Mouse (Mus musculus) c-Kit-positive CD71-positive TER-119-negative erythroid progenitor cells, embryonic 14.5 days (primary cell): ENCODE measurements around the gene Nol6.
A peak's percentile ranks its signal among the peaks of the same experiment; 100 is the strongest.

Source experiments
- DNase-seq: peaks from one replicate; pipeline ENCODE4 v3.0.0-alpha.2; 2013; ENCODE audit warnings: low read depth

The Nol6 gene

GRCm38 (mm10) chr4:41118706-41119292 is 5.5 kb downstream of the Nol6 start:
- no peak for DNase-seq

DNA sequence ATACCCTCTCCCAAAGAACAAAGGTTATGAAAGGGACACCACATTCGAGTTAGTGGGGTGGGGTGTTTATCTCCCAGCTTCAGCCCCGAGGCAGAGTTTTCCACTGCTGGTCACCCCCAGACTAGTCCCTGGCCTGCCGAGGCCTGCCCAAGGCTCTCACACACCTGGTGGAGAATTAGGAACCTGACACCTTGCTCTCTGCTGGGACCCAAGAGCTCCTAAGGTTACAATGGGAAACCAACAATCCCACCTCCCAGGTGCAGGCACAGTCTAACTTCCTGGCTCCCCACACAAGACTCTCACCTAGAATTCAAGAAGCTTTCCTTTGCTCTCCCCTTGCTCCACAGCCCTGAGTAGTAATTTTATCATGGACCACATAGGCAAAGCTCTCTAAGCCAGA is 7.4 kb downstream of the Nol6 start:
- no peak for DNase-seq

- no peak for DNase-seq
Observed at GRCm38 (mm10) chr4:41115793-41116192, 8.5 kb downstream of the Nol6 start.

DNA sequence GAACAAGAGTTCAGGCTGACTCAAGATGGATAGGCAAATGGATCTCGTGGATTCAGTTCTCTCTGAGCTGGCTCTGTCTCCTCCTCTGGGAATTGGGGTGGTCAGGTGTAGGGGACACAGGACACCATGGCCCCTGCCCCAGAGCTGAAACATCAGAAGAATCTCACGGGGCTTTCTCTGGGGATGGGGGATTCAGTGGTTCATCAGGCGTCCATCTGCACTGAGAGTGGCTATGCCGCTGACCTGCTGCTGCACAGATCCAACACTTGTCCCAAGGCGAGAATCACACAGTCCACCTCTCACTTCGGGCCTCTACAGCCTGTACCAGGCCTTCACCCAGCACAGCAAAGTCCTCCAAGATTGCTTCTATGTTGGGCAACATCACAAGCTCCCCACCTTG is 9.2 kb downstream of the Nol6 start:
- DNase-seq, result no peak

DNA sequence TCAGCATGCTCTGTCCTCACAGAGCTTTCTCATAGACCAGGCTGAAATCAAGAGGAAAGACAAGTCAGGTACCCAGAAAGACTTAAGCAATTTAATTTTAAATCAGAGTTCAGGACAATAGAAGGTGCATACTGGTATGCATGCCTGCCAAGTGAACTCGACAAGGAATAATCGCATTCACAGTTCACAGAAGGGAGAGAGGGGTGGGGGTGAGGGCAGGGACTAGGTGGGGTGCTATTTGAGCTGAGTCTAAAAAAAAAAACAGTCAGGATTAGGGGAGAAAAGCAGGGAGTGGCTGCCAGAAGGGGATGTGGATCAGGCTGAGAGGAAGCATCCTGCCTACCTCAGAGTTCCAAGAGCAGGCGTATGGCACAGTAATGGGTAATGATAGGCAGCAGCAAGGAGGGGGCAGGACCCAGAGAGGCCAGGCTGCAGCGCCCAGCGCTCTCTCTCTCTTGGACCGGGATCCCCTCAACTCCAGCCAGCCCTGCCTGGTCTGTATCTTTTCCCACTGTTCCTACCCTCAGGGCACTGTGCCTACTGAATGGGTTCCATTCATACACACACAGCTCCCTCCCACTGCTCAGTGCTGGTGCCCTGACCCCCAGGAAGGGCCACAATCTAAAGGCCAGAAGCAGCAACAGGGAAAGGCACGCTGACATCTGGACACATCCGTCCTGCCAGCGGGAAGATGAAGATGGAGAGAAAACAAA is 9.7 kb downstream of the Nol6 start:
- no peak for DNase-seq

- DNase-seq, result no peak
Observed at GRCm38 (mm10) chr4:41108717-41109425, 15.4 kb downstream of the Nol6 start.

DNA sequence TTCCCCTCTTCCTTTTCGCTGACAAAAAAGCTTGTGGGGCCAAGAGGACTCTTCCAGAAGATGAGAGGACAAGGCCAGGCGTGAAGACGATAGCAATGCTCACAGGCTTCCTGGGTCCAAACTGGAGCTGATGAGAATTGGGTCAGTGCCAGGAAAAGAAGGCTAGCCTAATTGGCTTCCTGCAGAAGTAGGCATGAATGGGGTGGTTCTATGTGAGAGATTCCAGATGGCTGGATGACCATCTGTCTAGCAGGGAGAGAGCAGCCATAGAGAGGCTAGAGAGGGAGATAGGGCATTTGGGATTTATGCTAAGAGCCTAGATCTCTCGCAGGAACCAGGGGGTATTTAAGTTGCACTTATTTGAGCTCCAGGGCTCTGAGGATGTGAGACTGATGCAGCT is 16.8 kb downstream of the Nol6 start:
- no peak for DNase-seq

DNA sequence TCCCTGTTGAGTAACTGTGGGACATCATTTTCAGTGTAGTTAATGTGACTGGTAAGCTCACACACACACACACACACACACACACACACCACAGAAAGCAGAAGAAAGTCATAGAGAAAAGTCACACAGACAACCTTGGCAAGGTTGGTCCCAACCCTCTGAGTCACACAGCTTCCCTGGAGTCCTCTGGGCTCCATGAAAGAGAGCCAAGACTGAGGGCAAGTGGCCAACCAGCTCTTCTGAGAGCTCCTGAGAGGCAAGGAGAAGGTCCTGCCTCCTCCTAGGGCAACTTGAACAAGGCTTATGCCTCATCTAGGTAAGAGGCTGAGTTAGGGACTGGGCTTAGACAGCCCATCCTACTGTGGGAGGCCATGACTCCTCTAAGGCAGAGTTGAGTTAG is 21.4 kb downstream of the Nol6 start:
- no peak for DNase-seq

- DNase-seq, result no peak
Observed at GRCm38 (mm10) chr4:41100986-41101385, 23.3 kb downstream of the Nol6 start.

DNA sequence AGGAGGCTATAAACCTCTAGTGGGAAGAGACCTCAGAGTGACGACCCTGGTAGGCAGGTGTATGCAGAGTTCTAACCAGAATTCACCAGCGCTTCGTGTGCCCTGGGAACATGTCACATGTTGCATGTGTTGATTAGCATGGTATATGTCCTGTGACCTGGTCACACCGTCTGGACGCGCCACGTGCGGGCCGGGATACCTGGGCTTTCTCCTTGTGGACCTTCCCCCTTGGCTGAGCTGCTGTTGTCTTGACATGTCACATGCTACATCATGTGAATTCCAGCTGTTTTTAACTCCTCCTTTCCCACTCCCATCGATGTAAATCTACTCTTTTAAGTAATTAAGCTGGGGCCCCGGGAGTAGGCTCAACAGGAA is 25.7 kb downstream of the Nol6 start:
- DNase-seq, result no peak

- peak; percentile 60 for DNase-seq
Observed at GRCm38 (mm10) chr4:41097871-41098576, 26.2 kb downstream of the Nol6 start, which contains the start of gene Aqp3. Gene Aqp3 (minus strand): TSS chr4:41098183.

DNA sequence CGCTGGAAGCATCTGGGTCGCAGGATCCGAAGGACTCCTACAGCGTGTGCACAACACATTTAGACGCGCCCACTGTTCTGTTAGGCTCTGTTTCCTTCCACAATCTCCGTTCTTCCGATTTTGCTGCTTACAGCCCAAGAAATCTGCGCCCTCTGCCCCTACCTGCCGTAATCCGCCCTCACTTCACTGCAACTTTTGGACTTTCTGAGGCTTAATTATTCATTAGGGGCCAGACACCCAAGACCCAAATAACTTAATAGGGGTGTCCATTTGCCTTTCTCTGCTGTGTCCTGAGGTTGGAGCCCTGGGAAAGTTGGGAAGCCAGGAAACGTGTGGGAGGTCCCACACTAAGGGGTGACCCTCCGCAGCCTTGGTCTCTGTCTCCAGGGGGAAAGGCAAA is 26.9 kb downstream of the Nol6 start:
- no peak for DNase-seq

- peak; percentile 67 for DNase-seq
Observed at GRCm38 (mm10) chr4:41096794-41097193, 27.5 kb downstream of the Nol6 start.

DNA sequence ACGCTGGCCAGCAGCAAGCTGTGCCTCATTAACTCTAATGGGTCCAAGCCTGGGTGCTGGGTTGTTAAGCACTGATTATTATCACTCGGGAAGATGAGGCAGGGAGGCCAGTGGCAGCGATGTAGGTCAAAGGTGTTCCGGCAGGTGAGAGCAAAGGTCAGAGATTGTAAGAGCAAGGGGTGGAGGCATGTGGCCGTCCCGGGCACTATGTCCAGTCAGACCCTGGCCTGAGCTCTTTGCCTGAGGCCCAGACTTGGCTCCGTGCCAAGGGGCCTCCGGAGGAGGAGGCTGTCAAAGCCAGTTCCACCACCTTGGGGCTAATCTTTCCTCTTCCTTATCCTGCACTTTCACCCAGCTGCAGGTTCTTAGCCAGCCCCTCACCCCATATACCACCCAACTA is 28.1 kb downstream of the Nol6 start:
- no peak for DNase-seq

DNA sequence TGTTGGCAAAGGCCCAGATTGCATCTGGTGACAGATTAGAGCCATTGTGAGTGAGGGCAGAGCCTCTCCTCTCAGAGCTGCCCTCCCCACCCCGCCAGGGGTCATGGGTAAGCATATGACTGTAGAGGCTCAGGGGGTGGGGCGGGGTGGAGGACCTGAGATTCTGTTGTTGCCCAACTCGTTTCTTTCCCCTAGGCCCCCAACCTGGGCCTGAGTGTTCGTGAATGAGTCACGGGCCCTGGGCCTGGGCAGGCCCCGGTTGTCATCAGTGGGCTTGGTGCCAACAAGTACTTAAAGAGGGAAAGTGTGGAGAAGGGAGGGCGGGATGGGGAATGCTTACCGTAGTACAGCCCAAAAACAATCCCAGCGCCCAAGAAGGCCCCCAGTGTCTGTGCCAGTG is 29.9 kb downstream of the Nol6 start:
- DNase-seq, result no peak

- no peak for DNase-seq
Observed at GRCm38 (mm10) chr4:41092958-41093357, 31.3 kb downstream of the Nol6 start.

DNA sequence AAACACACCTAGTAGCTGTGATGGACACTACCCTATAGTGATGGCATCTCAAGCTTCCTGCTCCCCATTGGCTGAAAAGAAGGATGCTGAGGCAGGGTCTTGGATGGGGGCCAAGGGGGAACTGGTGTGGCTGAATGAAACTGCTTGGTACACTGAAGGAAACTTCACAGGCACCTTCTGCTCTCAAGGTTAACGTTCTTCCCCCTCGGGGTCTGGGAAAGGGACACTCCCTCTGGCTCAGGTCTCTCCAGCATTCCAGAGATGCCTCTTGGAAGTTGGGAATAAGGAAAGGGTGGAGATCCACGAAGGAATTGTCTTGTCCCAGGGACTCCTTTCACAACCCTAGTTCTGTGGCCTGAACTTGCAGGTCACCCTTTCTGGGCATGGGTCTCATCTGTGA is 32.9 kb downstream of the Nol6 start:
- DNase-seq, result no peak

- peak; percentile 58 for DNase-seq
Observed at GRCm38 (mm10) chr4:41089705-41090104, 34.5 kb downstream of the Nol6 start.

DNA sequence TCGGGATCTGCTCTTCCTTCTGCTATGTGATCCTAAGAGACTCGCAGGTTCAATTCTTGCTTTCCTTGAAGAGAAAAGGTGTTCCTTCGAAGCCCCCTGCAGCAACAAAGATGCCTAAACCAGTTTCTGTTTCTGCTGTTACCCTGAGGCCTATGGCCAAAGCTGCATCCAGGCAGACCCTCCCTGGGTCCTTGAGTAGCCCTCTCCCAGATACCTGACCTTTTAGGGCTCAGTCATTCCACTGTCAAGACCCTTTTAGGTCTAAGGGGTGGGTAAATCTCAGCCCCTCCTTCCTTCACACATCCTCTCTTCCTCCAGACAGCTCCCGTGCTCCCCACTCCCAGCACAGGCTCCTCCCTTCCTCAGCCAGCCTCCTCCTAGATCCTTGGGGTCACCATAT is 35.1 kb downstream of the Nol6 start:
- DNase-seq, result no peak

DNA sequence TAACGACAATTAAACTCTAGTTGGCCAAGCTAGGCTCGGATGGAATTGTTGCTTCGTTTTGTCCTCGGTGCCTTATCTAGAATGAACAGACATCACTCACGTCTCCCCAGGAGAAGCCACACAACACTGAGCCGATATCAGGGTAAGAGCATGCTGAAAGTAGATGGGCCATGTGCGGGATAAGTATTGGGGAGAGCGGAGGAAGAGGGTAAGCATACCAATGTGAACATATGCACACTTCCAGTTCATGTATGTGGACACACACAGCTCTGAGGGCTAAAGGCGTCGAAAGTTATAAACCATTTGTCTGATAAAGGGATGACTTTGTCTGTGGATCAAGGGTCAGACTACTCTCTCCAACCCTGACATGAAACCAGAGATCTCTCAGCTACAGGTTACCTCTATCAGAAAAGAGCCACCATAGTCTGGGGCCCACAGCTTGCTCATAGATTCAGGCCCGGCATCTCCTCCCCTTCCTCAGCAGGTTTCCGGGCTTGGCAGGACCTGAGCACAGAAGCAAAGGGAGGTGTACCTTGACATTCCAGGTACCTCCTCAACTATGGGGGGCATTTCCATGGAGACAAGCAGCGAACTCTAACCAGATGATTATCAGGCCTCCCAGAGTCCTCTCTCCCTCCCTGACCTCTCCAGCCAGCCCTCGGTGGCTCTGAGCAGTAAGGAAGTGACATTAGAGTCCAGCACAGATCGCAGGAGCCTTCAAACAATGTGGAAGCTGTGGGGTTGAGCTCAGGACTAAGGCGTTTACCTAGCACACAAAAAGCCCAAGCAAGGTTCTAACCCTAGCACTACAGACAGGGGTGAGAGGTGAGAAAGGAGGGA is 36.6 kb downstream of the Nol6 start:
- peak; percentile 85 for DNase-seq

GRCm38 (mm10) chr4:41086947-41087346 is 37.3 kb downstream of the Nol6 start:
- DNase-seq, result no peak

- DNase-seq, result no peak
Observed at GRCm38 (mm10) chr4:41084819-41085218, 39.4 kb downstream of the Nol6 start.
